Mouse (Mus musculus) embryonic facial prominence, embryonic 13.5 days (tissue): Measurements from ENCODE around the gene Tank. TPM values are rescaled to one million over a fixed set of nuclear protein-coding genes. Genes with fewer than 3 reads are reported as not detected.

ENCODE experiments used
- ATAC-seq: fragments of 200-750 bp; cut with Nextera tagmentation; 2 replicates; pipeline ENCODE4 v1.8.0; 2017; ENCODE audit warnings: low read depth; ENCODE audit not compliant: insufficient number of reproducible peaks, insufficient read depth, low FRiP score, low TSS enrichment
- H3K27ac ChIP-seq: fragments of 300-500 bp; sonication (generic); 2 replicates; pipeline ENCODE4 v1.5.1; 2015; ENCODE audit warnings: moderate library complexity, mild to moderate bottlenecking, inconsistent platforms
- H3K27me3 ChIP-seq: fragments of 300-500 bp; sonication (generic); 2 replicates; pipeline ENCODE4 v1.6.1; 2015; ENCODE audit warnings: mild to moderate bottlenecking, inconsistent platforms
- H3K36me3 ChIP-seq: fragments of 300-500 bp; sonication (generic); 2 replicates; pipeline ENCODE4 v1.6.1; 2015; ENCODE audit warnings: mild to moderate bottlenecking, inconsistent platforms
- H3K4me1 ChIP-seq: fragments of 300-500 bp; sonication (generic); 2 replicates; pipeline ENCODE4 v1.6.1; 2015; ENCODE audit warnings: inconsistent platforms
- H3K4me2 ChIP-seq: fragments of 300-500 bp; sonication (generic); 2 replicates; pipeline ENCODE4 v1.6.1; 2015; ENCODE audit warnings: moderate library complexity, mild to moderate bottlenecking, inconsistent platforms
- H3K4me3 ChIP-seq: fragments of 300-500 bp; sonication (generic); 2 replicates; pipeline ENCODE4 v1.5.1; 2015; ENCODE audit warnings: mild to moderate bottlenecking, inconsistent platforms
- H3K9ac ChIP-seq: fragments of 300-500 bp; sonication (generic); 2 replicates; pipeline ENCODE4 v1.6.1; 2015; ENCODE audit warnings: mild to moderate bottlenecking, inconsistent platforms
- H3K9me3 ChIP-seq: fragments of 300-500 bp; sonication (generic); 2 replicates; pipeline ENCODE4 v1.6.1; 2016; ENCODE audit warnings: inconsistent platforms
- WGBS: fragments of 180-500 bp; shearing (Covaris S2); methylation state at CpG from one replicate; pipeline ENCODE4 v1.1.7; 2015; ENCODE audit warnings: mixed read lengths; 5-methylcytosine and 5-hydroxymethylcytosine counted together
- polyA plus RNA-seq: library from polyadenylated mRNA; unstranded; fragments of >200 nt; fragmentation: Nextera tagmentation; extraction: Ambion mirVana; gene quantifications from 2 replicates; pipeline ENCODE4 v1.2.1, GENCODE M21; 2015

The Tank gene
- polyA plus RNA-seq, 1 experiment from 2014 or later: 34.7 TPM

DNA sequence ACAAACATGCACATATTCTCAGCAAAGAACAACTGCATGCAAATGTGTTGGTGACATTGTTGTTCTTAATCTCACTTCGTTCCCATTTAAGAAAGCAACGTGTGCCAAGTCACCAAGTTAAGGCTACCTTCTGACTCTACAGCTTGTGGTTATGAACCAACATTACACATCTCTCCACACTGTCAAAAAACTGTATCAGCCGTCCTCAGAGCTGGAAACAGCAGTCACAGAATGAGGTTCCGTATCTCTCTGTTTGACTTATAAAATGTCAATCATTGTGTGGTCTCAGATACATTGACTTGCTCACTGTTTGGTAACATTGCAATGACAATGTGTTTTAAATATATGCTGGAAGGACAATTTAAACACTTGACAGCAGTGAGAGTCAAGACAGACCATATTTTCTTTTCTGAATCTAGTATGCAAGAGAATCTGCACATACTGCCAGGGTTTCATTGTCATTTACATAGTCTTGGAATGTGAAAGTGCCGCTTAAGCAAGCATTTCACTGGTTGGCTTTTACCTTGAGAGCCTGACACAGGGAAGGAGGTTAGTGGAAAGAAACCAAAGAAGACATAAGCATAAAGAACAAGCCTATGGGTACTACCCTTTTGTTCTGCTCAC lies 20.4 kb upstream of the Tank start:
- no peaks in the 10 kb centered on the region for H3K27me3 ChIP-seq
- no peaks in the 10 kb centered on the region for H3K9me3 ChIP-seq
- ATAC-seq: no peak
- 80% methylated on average over 5 of the region's 5 CpGs for WGBS
- no peak overlapping the region for H3K27ac ChIP-seq
- H3K4me3 ChIP-seq: no peak overlapping the region
- H3K4me2 ChIP-seq: no peak overlapping the region
- no peak overlapping the region for H3K9ac ChIP-seq
- no peaks in the 10 kb centered on the region for H3K36me3 ChIP-seq
- no peaks in the 10 kb centered on the region for H3K4me1 ChIP-seq

DNA sequence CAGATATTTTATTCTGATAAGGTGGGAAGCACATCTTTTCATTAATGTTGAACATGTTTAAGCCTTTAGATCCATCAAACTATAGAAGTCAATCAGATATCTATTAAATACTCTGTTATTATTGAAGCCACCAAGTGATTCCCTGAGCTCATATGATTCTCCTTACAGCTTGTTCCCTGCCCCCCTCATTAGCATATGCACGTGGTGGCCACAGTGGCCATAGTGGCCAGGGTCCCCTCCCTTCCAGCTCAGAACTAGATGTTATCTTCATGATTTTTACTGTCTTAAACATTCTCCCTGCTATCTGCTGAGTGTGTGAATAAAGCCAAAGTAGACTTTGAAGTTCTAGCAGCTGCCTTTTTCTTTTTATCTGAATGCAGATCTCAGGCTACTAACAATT lies 17.3 kb upstream of the Tank start:
- Histone ChIP-seq H3K9me3 (no peaks in the 10 kb centered on the region), H3K4me2 (no peak overlapping the region), H3K4me1 (no peaks in the 10 kb centered on the region), H3K36me3 (no peaks in the 10 kb centered on the region), H3K27ac (no peak overlapping the region), H3K4me3 (no peak overlapping the region), H3K9ac (no peak overlapping the region), H3K27me3 (no peaks in the 10 kb centered on the region)
- ATAC-seq: no peak
- WGBS: 2% methylated on average over 1 of the region's 1 CpGs

DNA sequence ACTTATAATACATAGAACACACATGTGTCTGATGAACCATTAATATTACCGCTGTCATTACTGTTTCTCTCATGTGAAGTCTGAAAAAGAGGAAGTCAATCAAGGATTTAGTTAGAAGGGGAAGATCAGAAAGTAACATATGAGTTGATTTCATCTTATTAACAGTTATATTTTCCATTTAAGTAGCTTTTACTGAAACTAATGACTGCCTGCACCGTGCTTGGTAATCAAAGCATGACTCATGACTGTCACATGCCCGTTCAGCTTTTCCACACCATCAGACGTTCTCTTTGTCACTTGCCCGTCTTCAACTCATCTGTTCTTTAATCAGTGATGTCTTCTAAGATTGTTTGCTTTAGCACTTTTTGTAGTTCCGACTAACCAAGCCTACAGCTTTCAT lies 15.2 kb upstream of the Tank start:
- no peak overlapping the region for H3K9ac ChIP-seq
- H3K4me3 ChIP-seq: no peak overlapping the region
- H3K36me3 ChIP-seq: no peaks in the 10 kb centered on the region
- no peaks in the 10 kb centered on the region for H3K4me1 ChIP-seq
- no peak for ATAC-seq
- no peak overlapping the region for H3K4me2 ChIP-seq
- H3K9me3 ChIP-seq: no peaks in the 10 kb centered on the region
- H3K27me3 ChIP-seq: no peaks in the 10 kb centered on the region
- 88% methylated on average over 6 of the region's 6 CpGs for WGBS
- H3K27ac ChIP-seq: no peak overlapping the region

DNA sequence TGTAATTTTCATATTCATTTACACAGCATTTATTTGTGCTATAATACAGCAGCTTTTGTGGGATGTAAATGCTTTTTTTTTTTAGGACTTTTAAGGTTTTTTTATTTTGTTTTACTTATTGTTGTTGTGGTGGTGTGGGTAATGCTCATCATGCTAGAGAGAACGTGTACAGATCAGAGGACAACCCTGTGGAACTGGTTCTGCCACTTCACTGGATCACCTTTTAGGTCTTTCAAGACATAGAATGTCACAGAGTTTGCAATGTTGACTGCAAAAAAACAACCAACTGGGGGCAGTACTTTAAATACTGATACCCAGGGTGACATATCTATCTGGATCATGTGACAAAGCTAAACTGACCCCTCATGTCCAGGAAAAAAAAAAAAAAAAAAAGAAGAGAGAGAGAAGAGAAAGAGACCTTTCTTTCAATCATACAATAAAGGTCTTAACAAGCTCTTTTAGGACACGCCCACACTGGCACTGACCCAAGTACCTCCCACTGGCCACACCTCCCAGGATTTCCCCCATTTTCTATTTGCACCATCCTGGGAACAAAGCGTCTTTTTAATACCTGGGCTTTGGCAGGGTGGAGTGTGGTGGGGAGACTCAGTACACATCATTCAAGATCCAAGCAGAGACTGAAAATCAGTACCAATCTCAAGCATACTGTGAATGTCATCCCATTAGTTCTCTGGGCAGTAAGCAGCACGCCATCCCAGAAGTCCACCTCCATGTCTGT lies 11.2 kb upstream of the Tank start:
- no peak overlapping the region for H3K27ac ChIP-seq
- H3K4me2 ChIP-seq: no peak overlapping the region
- no peaks in the 10 kb centered on the region for H3K9me3 ChIP-seq
- no peak overlapping the region for H3K9ac ChIP-seq
- no peaks in the 10 kb centered on the region for H3K36me3 ChIP-seq
- 56% methylated on average over 4 of the region's 4 CpGs for WGBS
- no peak for ATAC-seq
- H3K27me3 ChIP-seq: no peaks in the 10 kb centered on the region
- H3K4me3 ChIP-seq: no peak overlapping the region
- H3K4me1 ChIP-seq: no peaks in the 10 kb centered on the region

GRCm38 (mm10) chr2:61569181-61569580 lies 9.2 kb upstream of the Tank start:
- WGBS: 75% methylated on average over 6 of the region's 6 CpGs
- no peak overlapping the region for H3K27ac ChIP-seq
- no peaks in the 10 kb centered on the region for H3K9me3 ChIP-seq
- no peak overlapping the region for H3K4me3 ChIP-seq
- H3K9ac ChIP-seq: no peak overlapping the region
- H3K4me1 ChIP-seq: no peaks in the 10 kb centered on the region
- no peak overlapping the region for H3K4me2 ChIP-seq
- H3K27me3 ChIP-seq: no peaks in the 10 kb centered on the region
- no peaks in the 10 kb centered on the region for H3K36me3 ChIP-seq
- ATAC-seq: no peak

DNA sequence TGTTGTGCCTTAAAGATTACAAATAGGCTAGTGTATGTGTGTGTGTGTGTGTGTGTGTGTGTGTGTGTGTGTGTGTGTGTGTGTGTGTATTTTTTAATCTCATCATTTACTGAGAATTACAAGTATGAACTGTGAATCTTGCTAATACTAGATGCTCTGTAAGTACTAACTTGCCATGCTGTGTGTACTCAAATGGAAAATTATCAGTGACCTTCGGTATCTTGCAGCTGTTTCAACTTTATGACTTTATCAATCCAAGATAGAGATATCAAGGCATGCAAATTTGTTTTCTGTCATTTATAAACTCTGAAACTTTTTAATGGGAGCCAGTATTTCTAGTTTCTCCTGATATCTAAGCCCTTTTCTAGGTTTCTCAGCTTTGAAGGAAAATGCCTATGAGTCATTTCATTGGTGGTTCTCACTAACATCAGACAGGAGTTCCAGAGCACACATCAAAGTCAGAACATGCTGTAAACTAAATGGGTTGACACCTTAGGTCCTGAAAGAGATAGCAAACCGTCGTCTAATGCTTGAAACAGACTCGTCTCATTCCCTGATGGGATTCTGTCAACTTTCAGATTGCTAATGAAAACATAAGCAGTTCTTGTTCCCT lies 6.9 kb upstream of the Tank start:
- H3K27ac ChIP-seq: no peak overlapping the region
- H3K4me2 ChIP-seq: no peak overlapping the region
- no peaks in the 10 kb centered on the region for H3K9me3 ChIP-seq
- no peaks in the 10 kb centered on the region for H3K27me3 ChIP-seq
- H3K36me3 ChIP-seq: no peaks in the 10 kb centered on the region
- ATAC-seq: no peak
- no peak overlapping the region for H3K9ac ChIP-seq
- H3K4me1 ChIP-seq: no peaks in the 10 kb centered on the region
- no peak overlapping the region for H3K4me3 ChIP-seq
- 63% methylated on average over 4 of the region's 4 CpGs for WGBS

DNA sequence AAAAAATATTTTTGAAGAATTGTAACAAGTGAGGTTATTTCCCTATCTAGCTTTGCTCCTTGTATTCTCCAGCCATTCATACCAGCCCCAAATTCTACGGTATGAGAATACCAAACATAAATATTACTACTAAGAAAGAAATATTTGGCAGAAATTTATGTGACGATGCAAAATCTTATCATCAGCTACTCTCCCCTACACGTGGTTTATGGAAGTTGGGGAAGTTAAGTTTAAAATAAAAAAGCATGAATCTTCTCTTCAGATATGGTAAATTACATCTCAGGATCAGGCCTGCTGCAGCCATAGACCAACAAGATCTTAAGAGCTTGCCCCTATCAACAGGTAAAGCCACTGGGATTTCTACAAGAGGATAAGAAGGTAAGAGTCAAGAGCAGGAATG lies 1.9 kb upstream of the Tank start:
- H3K27ac ChIP-seq: no peak overlapping the region
- 89% methylated on average over 3 of the region's 3 CpGs for WGBS

GRCm38 (mm10) chr2:61576928-61577695 lies 1.3 kb upstream of the Tank start:
- no peak overlapping the region for H3K4me3 ChIP-seq
- peaks cover 3% of the 10 kb centered on the region; the same call in 1 of the 2 replicates for H3K4me1 ChIP-seq
- no peaks in the 10 kb centered on the region for H3K36me3 ChIP-seq
- no peak overlapping the region for H3K27ac ChIP-seq
- H3K9me3 ChIP-seq: no peaks in the 10 kb centered on the region
- WGBS: 76% methylated on average over 17 of the region's 17 CpGs
- H3K4me2 ChIP-seq: no peak overlapping the region
- no peak overlapping the region for H3K9ac ChIP-seq
- H3K27me3 ChIP-seq: no peaks in the 10 kb centered on the region
- ATAC-seq: no peak

More for the DNA sequence above, 1.9 kb upstream of the Tank start:
- H3K9me3 ChIP-seq: no peaks in the 10 kb centered on the region
- ATAC-seq: no peak
- H3K4me3 ChIP-seq: no peak overlapping the region
- H3K4me2 ChIP-seq: no peak overlapping the region
- H3K36me3 ChIP-seq: no peaks in the 10 kb centered on the region
- H3K4me1 ChIP-seq: peaks cover 3% of the 10 kb centered on the region; the same call in 1 of the 2 replicates
- no peak overlapping the region for H3K9ac ChIP-seq
- H3K27me3 ChIP-seq: no peaks in the 10 kb centered on the region

DNA sequence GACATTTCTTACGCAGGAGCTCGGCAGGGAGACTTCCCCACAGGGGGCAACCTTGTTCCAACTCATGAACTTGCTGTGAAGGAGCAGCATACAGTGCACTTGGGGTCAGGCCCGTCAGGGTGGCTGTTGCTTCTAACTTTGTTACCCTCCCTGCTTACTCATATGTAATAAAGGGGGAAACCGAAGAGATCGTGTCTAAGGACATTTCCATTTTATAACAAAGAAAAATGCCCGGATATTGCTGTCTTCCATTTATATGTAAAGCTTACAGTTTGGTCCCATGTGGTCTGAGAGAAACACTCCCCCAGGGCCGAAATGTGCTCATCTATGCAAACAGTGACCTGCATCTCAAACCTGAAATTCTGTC lies 706 bp upstream of the Tank start:
- no peak overlapping the region for H3K9ac ChIP-seq
- H3K27me3 ChIP-seq: no peaks in the 10 kb centered on the region
- no peak overlapping the region for H3K27ac ChIP-seq
- no peak for ATAC-seq
- no peak overlapping the region for H3K4me2 ChIP-seq
- no peaks in the 10 kb centered on the region for H3K9me3 ChIP-seq
- H3K36me3 ChIP-seq: no peaks in the 10 kb centered on the region
- 63% methylated on average over 7 of the region's 7 CpGs for WGBS
- H3K4me3 ChIP-seq: no peak overlapping the region
- H3K4me1 ChIP-seq: peaks cover 3% of the 10 kb centered on the region; the same call in 1 of the 2 replicates

DNA sequence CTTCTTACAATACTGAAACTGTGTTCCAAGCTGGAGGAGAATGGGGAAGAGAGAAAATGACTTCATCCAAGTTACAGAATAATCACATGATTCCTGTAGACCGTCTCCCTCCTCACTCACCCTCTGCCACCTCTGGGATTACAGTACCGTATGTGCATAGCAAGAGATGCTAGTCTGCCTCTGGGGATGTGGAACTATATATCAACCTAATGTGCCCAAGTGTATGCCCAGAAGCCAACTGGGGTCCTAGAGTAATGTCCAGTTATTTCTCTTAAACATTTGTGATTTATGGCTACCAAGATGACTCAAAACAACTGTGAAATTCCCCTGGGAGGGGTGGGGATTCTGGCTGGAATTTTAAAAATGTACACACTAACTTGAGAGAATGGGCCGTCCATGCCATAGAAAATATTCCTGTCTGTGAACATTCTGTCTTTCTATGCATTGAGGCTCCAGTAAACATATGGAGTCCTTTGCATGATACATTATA lies 1.2 kb downstream of the Tank start:
- no peak overlapping the region for H3K4me2 ChIP-seq
- H3K36me3 ChIP-seq: no peaks in the 10 kb centered on the region
- peaks cover 3% of the 10 kb centered on the region; the same call in 1 of the 2 replicates for H3K4me1 ChIP-seq
- H3K9me3 ChIP-seq: no peaks in the 10 kb centered on the region
- no peak overlapping the region for H3K9ac ChIP-seq
- 53% methylated on average over 3 of the region's 3 CpGs for WGBS
- no peaks in the 10 kb centered on the region for H3K27me3 ChIP-seq
- no peak overlapping the region for H3K4me3 ChIP-seq
- no peak for ATAC-seq
- no peak overlapping the region for H3K27ac ChIP-seq

DNA sequence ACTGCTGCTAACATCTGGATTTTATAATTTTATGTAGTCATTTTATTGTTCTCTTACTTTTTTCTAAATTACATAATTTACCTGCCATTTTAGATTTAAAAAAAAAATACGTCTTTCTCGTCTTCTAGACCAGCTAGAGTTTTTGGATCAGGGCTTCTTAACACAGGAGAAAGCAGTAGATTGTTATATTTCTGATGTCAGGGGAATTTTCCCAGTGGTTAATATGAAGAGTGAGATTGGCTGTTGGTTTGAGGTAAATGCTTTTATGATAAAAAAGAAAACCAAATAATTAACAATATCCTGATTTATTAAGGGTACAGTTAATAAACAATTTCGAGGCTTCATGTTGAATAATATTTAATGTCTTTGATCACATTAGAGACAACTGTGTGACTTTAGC lies 1.7 kb downstream of the Tank start:
- Histone ChIP-seq H3K4me2 (no peak overlapping the region), H3K9me3 (no peaks in the 10 kb centered on the region), H3K36me3 (no peaks in the 10 kb centered on the region), H3K4me3 (no peak overlapping the region), H3K27me3 (no peaks in the 10 kb centered on the region), H3K4me1 (peaks cover 3% of the 10 kb centered on the region; the same call in 1 of the 2 replicates), H3K27ac (no peak overlapping the region), H3K9ac (no peak overlapping the region)
- 58% methylated on average over 3 of the region's 3 CpGs for WGBS
- ATAC-seq: no peak
